Mouse (Mus musculus) skeletal muscle tissue, adult 2 months (tissue): ENCODE results near the gene Thrap3.
A peak's percentile ranks its signal among the peaks of the same experiment; 100 is the strongest.
"Not testable (repeated sequence)": the region's sequence is repeated elsewhere in the genome, so short reads cannot be mapped to it uniquely, and the experiment has no call there.

Experiments used
- DNase-seq: peaks from one replicate; pipeline ENCODE4 v3.0.0-alpha.2; 2012; ENCODE audit warnings: low read depth, low spot score

Gene Thrap3

GRCm38 (mm10) chr4:126166084-126166483 is 36.5 kb downstream of the Thrap3 start:
- DNase-seq, result no peak

GRCm38 (mm10) chr4:126165092-126165491 is 37.5 kb downstream of the Thrap3 start:
- not testable (repeated sequence) for DNase-seq

GRCm38 (mm10) chr4:126163685-126164084 is 38.9 kb downstream of the Thrap3 start:
- no peak for DNase-seq

- DNase-seq, result no peak
Observed at GRCm38 (mm10) chr4:126163067-126163659, 39.4 kb downstream of the Thrap3 start, which contains the start of gene Sh3d21. Gene Sh3d21 (minus strand): TSS chr4:126163491.

- peak; percentile 76 for DNase-seq
Observed at GRCm38 (mm10) chr4:126162544-126163066, 40.0 kb downstream of the Thrap3 start.

GRCm38 (mm10) chr4:126161986-126162385 is 40.6 kb downstream of the Thrap3 start:
- DNase-seq, result no peak

- no peak for DNase-seq
Observed at GRCm38 (mm10) chr4:126161456-126161855, 41.1 kb downstream of the Thrap3 start.

GRCm38 (mm10) chr4:126160981-126161380 is 41.6 kb downstream of the Thrap3 start:
- DNase-seq, result no peak

- DNase-seq, result no peak
Observed at GRCm38 (mm10) chr4:126159455-126159854, 43.1 kb downstream of the Thrap3 start.

- no peak for DNase-seq
Observed at GRCm38 (mm10) chr4:126157562-126157961, 45.0 kb downstream of the Thrap3 start.

- DNase-seq, result no peak
Observed at GRCm38 (mm10) chr4:126156617-126157016, 45.9 kb downstream of the Thrap3 start.

- DNase-seq, result no peak
Observed at GRCm38 (mm10) chr4:126155869-126156268, 46.7 kb downstream of the Thrap3 start.

- no peak for DNase-seq
Observed at GRCm38 (mm10) chr4:126155183-126155582, 47.4 kb downstream of the Thrap3 start.

GRCm38 (mm10) chr4:126152864-126153263 is 49.7 kb downstream of the Thrap3 start:
- no peak for DNase-seq

GRCm38 (mm10) chr4:126151701-126152440 is 50.7 kb downstream of the Thrap3 start:
- no peak for DNase-seq

- DNase-seq, result no peak
Observed at GRCm38 (mm10) chr4:126150949-126151320, 51.6 kb downstream of the Thrap3 start.

GRCm38 (mm10) chr4:126150297-126150948 is 52.1 kb downstream of the Thrap3 start:
- peak; percentile 83 for DNase-seq

- DNase-seq, result no peak
Observed at GRCm38 (mm10) chr4:126149798-126150197, 52.8 kb downstream of the Thrap3 start.

GRCm38 (mm10) chr4:126149041-126149676 is 53.4 kb downstream of the Thrap3 start:
- no peak for DNase-seq

GRCm38 (mm10) chr4:126148161-126148961 is 54.2 kb downstream of the Thrap3 start:
- DNase-seq, result peak; percentile 62

GRCm38 (mm10) chr4:126147533-126148160 is 54.9 kb downstream of the Thrap3 start, which contains the start of gene Eva1b:
Gene Eva1b (plus strand): TSS chr4:126147744.
- peak; percentile 39 for DNase-seq
